Mouse (Mus musculus) mesoderm, embryonic 11.5 days (tissue): ENCODE results near the gene A730015C16Rik.

Experiments
- DNase-seq: peaks from one replicate; pipeline ENCODE4 v3.0.0-alpha.2; 2012; ENCODE audit warnings: low read depth, low spot score

A730015C16Rik gene

DNA sequence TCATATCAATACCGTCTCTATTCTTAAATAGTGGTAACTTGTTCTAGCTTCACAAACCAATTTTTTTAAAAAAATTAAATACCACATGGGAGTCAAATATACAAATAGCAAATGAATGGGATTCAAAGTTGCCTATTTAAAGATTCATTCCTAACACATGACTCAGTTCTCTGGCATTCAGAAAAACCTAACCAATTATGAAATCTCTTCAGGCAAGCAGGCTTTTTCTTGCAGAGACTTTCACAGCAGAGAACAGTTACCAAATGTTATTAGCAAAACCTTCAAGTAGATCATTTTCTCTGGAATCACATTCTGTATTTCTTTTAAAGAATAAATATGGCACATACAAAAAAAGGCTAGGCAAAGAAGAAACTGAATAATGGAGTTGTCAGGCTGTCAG lies 17.7 kb downstream of the A730015C16Rik start:
- no peak for DNase-seq

DNA sequence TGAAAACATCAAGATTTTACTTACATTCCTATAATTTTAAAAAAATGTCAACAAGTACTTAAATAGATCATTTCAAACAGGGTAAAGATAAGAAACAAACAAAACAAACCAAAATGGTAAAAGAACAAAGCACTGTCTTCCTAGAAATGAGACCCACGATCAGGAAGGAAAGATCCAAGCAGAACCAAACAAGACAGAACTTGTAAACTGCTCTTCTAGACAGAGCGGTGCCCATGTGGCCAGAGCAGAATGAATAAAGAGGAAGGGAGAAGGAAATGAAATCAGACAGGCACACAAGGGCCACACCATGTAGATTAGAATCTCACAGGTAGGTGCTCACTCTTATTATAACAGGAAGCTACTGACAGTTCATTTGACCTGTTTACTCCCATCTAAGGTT lies 21.8 kb downstream of the A730015C16Rik start:
- DNase-seq: no peak

DNA sequence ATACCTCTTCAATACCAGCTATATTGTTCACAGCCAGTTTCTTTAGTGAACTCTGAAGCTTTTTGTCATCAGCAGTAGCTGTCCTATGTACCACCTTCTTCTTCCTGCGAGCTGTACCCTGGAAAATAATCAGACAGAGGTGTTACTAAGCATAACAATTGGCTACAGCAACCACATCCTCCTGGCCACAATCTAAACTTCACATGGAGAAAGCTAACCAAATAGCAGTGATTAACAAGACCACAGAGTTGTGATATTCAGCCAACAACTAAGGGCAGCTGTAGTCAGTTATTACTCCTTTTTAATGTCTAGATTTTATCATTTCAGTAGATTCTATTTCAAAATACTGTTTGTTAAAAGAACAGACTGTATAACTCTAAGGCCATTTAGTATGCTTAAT lies 22.3 kb downstream of the A730015C16Rik start:
- DNase-seq: no peak

DNA sequence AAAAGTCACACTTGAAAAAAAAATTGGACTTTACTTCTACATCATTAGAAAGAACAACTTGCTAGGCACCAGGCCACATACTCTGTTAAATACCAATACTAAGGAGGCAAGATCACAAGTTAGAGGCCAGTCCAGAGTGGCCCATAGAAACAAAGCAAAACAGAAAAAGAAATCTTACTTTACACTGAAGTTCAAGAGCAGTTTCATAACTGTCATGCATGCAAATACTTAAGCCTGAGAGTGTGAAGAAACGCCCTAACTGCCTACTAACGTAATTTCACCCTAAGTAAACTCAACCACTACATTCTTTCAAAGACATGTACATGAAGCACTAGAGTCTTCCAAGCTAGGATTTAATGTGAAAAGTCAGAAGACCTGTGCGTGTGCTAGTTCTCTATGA lies 22.7 kb downstream of the A730015C16Rik start:
- DNase-seq: no peak

DNA sequence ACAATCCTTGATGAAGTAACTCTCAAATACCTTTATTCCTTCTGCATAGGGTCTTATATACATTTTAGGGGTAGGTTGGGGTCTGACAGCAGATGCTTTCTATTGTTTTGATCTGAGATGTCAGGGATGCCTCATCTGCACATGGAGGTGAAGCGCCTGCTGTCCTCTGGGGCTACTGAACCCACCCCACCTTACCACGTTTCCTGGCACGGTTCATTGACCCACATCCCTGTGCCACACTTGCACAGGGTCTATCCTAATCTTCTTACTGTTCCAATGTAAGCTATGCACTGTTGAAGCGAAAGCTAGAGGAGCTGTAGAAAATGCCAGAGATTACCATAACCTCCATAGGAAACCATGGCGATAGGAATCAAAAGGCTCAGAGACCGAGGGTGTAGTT lies 36.9 kb downstream of the A730015C16Rik start:
- DNase-seq: no peak

DNA sequence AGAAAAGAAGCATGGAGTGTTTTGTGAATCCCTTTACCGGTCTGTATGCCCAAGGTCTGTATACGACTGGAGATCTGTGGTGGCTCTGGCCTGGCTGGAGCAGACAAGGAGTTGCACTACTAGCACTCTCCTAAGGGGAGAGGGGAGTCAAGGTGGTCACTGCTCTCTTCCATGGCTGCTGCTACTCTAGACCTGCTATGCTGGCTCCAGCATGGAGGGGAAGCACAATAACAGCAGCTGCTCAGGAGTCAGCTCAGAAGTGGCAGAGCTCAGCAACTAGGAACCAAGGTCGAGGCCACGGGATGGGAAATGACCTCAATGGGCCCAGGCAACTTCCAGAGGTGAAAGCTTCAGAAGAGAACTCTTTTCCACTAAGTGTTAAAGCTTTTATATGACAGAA lies 37.3 kb downstream of the A730015C16Rik start:
- DNase-seq: no peak

DNA sequence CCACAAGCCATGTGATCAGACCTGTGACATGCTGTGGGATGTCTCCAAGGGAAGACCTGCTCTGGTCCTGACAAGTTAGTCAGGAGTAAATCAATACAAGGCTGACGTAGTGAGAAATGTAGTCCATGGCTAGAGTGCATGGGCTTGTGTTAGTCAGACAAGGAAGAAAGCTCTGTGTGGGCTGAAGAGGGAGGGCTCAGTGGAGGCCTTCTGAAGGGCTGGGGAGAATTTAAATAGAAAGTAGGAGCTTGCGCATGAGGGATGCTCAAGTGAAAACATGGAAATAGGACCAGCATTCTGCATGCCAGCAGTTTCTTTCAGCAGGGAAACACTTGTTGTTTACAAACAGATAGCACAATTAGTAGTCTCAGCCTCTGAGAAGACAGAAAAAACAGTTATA lies 44.9 kb downstream of the A730015C16Rik start:
- no peak for DNase-seq

DNA sequence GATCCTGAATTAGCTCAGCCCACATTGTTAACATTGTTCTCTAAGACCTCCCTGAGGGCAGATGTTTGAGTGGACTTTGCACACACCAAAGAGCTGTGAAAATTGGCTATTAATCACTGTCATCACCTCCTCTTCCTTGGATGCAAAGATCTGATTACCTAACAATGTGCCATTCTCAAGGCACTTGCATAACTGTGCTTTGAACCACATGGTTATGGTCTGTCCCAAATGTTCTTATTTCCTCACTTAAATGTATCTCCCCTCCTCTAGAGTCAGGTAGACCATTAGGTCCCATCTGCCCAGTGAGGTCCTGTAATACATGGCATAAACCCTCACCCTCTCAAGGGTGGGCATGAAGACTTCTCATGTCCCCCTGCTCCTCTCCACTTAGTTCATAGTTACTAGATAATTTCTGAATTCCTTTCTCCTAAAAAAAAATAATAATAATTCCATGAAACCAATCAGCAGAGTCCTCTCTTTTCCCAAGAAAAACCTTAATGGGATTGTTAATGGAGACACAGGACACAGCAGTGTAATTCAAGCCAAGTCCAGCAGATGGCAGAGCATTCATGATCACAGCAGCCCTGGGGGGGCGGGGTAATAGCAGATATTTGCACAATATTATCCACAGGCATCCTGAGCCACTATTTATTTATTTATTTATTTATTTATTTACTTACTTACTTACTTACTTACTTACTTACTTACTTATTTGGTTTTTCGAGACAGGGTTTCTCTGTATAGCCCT lies 50.2 kb downstream of the A730015C16Rik start:
- peak; percentile 54 for DNase-seq
